Mouse (Mus musculus): ENCODE results near the gene Slc26a9.

Gene Slc26a9

GRCm38 (mm10) chr1:131743868-131744464 is at the start of gene Slc26a9:
Gene Slc26a9, plus strand, starts transcription at chr1:131744022.
- DNase-seq: no peak

- no peak for DNase-seq
Measured at GRCm38 (mm10) chr1:131695308-131695707, 48.5 kb upstream of the Slc26a9 start.

- DNase-seq: no peak
Measured at GRCm38 (mm10) chr1:131696325-131696724, 47.5 kb upstream of the Slc26a9 start.

- DNase-seq: no peak
Measured at GRCm38 (mm10) chr1:131698770-131699169, 45.1 kb upstream of the Slc26a9 start.

- DNase-seq: no peak
Measured at GRCm38 (mm10) chr1:131699642-131700041, 44.2 kb upstream of the Slc26a9 start.

- DNase-seq: no peak
Measured at GRCm38 (mm10) chr1:131700447-131700846, 43.4 kb upstream of the Slc26a9 start.

- DNase-seq: no peak
Measured at GRCm38 (mm10) chr1:131701391-131701790, 42.4 kb upstream of the Slc26a9 start.

- no peak for DNase-seq
Measured at GRCm38 (mm10) chr1:131702094-131702766, 41.6 kb upstream of the Slc26a9 start.

GRCm38 (mm10) chr1:131703482-131703881 is 40.3 kb upstream of the Slc26a9 start:
- DNase-seq: no peak

GRCm38 (mm10) chr1:131708338-131708737 is 35.5 kb upstream of the Slc26a9 start:
- DNase-seq: peak; percentile 74

- no peak for DNase-seq
Measured at GRCm38 (mm10) chr1:131711518-131711917, 32.3 kb upstream of the Slc26a9 start.

- peak; percentile 79 for DNase-seq
Measured at GRCm38 (mm10) chr1:131712386-131712785, 31.4 kb upstream of the Slc26a9 start.

- no peak for DNase-seq
Measured at GRCm38 (mm10) chr1:131714388-131715337, 29.2 kb upstream of the Slc26a9 start.

GRCm38 (mm10) chr1:131718952-131719694 is 24.7 kb upstream of the Slc26a9 start:
- no peak for DNase-seq

GRCm38 (mm10) chr1:131721989-131722388 is 21.8 kb upstream of the Slc26a9 start:
- no peak for DNase-seq

- DNase-seq: no peak
Measured at GRCm38 (mm10) chr1:131723549-131723948, 20.3 kb upstream of the Slc26a9 start.

- no peak for DNase-seq
Measured at GRCm38 (mm10) chr1:131726586-131726985, 17.2 kb upstream of the Slc26a9 start.

- peak; percentile 20 for DNase-seq
Measured at GRCm38 (mm10) chr1:131730639-131731437, 13.0 kb upstream of the Slc26a9 start.

- peak; percentile 54 for DNase-seq
Measured at GRCm38 (mm10) chr1:131733474-131734180, 10.2 kb upstream of the Slc26a9 start.

- DNase-seq: no peak
Measured at GRCm38 (mm10) chr1:131734657-131735273, 9.1 kb upstream of the Slc26a9 start.

- DNase-seq: no peak
Measured at GRCm38 (mm10) chr1:131736494-131736893, 7.3 kb upstream of the Slc26a9 start.
